Mouse (Mus musculus) lung, embryonic 16.5 days (tissue): ENCODE data around the gene Ptprj. TPM values are rescaled to one million over a fixed set of nuclear protein-coding genes. Genes with fewer than 3 reads are reported as not detected.

Experiments used
- ATAC-seq: fragments of 200-750 bp; cut with Nextera tagmentation; 2 replicates; pipeline ENCODE4 v1.8.0; 2017; ENCODE audit warnings: low read depth, mild to moderate bottlenecking, moderate library complexity
- H3K27ac ChIP-seq: fragments of 300-500 bp; sonication (generic); 2 replicates; pipeline ENCODE4 v1.5.1; 2014; ENCODE audit warnings: mild to moderate bottlenecking, control low read depth, low read length
- H3K27me3 ChIP-seq: fragments of 300-500 bp; sonication (generic); 2 replicates; pipeline ENCODE4 v1.6.1; 2014; ENCODE audit warnings: low read depth, low read length, mixed read lengths; ENCODE audit not compliant: control insufficient read depth, insufficient read depth
- H3K36me3 ChIP-seq: fragments of 300-500 bp; sonication (generic); 2 replicates; pipeline ENCODE4 v1.6.1; 2014; ENCODE audit warnings: low read length; ENCODE audit not compliant: control insufficient read depth, insufficient read depth
- H3K4me1 ChIP-seq: fragments of 300-500 bp; sonication (generic); replicated peaks from 2 replicates; pipeline ENCODE4 v1.6.1; 2014; ENCODE audit warnings: low read length, mixed read lengths; ENCODE audit not compliant: control insufficient read depth, insufficient read depth
- H3K4me2 ChIP-seq: fragments of 300-500 bp; sonication (generic); 2 replicates; pipeline ENCODE4 v1.6.1; 2014; ENCODE audit warnings: low read depth, low read length, control low read depth
- H3K4me3 ChIP-seq: fragments of 300-500 bp; sonication (generic); 2 replicates; pipeline ENCODE4 v1.5.1; 2014; ENCODE audit warnings: mild to moderate bottlenecking, low read length, control low read depth
- H3K9ac ChIP-seq: fragments of 300-500 bp; sonication (generic); 2 replicates; pipeline ENCODE4 v1.6.1; 2014; ENCODE audit warnings: low read length, control low read depth
- H3K9me3 ChIP-seq: fragments of 300-500 bp; sonication (generic); 2 replicates; pipeline ENCODE4 v1.6.1; 2016; ENCODE audit warnings: low read length; ENCODE audit not compliant: control insufficient read depth
- WGBS: fragments of 180-500 bp; shearing (Covaris S2); extraction: QIAGEN DNeasy Blood & Tissue Kit; methylation state at CpG from one replicate; pipeline ENCODE4 v1.1.7; 2014; 5-methylcytosine and 5-hydroxymethylcytosine counted together
- polyA plus RNA-seq: library from polyadenylated mRNA; unstranded; fragments of >200 nt; fragmentation: Nextera tagmentation; extraction: Ambion mirVana; gene quantifications from 2 replicates; pipeline ENCODE4 v1.2.1, GENCODE M21; 2015

Gene Ptprj
- polyA plus RNA-seq, 1 experiment from 2014 or later = 2.7 TPM

DNA sequence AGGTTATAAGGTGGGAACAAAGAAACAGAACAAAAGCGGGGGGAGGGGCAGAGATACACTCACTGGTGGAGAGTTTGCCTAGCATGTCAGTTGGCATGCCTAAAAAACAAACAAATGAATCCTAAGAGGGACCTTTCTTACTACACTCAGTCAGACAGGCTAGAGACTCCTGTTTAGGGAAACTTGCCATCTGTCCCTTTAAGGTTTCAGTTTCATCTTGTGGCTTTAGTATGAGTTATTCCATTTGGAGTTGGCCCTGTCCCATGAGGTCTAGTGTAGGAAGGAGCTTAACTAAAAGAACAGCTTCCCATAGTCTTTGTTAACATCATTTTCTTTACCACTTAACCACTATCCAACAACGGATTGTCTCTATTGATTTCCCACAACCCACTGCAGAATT lies 32.6 kb upstream of the Ptprj start:
- no peak overlapping the region for H3K4me2 ChIP-seq
- ATAC-seq = no peak
- no peaks in the 10 kb centered on the region for H3K4me1 ChIP-seq
- H3K27me3 ChIP-seq = no peaks in the 10 kb centered on the region
- 76% methylated on average over 2 of the region's 2 CpGs for WGBS
- no peak overlapping the region for H3K27ac ChIP-seq
- no peaks in the 10 kb centered on the region for H3K9me3 ChIP-seq
- H3K9ac ChIP-seq = no peak overlapping the region
- H3K4me3 ChIP-seq = no peak overlapping the region
- H3K36me3 ChIP-seq = no peaks in the 10 kb centered on the region

DNA sequence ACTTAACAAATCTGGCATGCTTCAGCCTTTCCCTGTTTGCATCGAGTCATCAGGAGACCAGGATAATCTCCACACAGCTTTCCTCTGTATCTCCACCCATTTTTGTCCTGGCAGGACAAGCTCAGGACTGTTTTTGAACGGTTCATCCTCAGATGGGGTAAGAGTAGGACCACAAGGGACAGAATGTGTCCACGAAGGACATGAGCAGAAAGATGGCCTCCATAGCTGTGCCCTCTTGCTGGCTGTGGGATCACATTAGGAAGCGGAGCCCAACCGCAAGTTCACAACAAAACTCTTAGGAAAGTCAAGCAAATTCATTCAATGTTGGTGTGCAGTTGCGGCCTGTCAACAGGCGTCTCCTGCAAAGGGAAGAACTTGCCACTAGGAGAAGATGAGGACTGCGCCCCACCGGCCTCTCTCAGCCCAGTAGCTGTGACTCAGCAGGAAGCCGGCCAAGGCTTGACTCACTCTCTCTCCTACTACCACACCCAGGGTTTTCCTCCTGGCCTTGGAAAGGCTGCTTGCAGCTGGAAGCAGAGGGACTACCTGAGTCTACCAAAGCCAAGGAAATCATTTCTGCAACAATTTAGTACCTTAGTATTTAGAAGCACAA lies 31.6 kb upstream of the Ptprj start:
- Histone ChIP-seq H3K4me1 (no peaks in the 10 kb centered on the region), H3K4me2 (no peak overlapping the region), H3K36me3 (no peaks in the 10 kb centered on the region), H3K27me3 (no peaks in the 10 kb centered on the region), H3K9me3 (no peaks in the 10 kb centered on the region), H3K4me3 (no peak overlapping the region), H3K9ac (no peak overlapping the region), H3K27ac (no peak overlapping the region)
- ATAC-seq = no peak
- WGBS = 75% methylated on average over 10 of the region's 10 CpGs

GRCm38 (mm10) chr2:90601056-90601455 lies 20.6 kb upstream of the Ptprj start:
- Histone ChIP-seq H3K36me3 (no peaks in the 10 kb centered on the region), H3K4me1 (no peaks in the 10 kb centered on the region), H3K27ac (no peak overlapping the region), H3K9me3 (no peaks in the 10 kb centered on the region), H3K4me2 (no peak overlapping the region), H3K4me3 (no peak overlapping the region), H3K9ac (no peak overlapping the region), H3K27me3 (no peaks in the 10 kb centered on the region)
- 89% methylated on average over 3 of the region's 3 CpGs for WGBS
- no peak for ATAC-seq

GRCm38 (mm10) chr2:90588141-90588540 lies 7.7 kb upstream of the Ptprj start:
- Histone ChIP-seq H3K4me3 (no peak overlapping the region), H3K36me3 (no peaks in the 10 kb centered on the region), H3K9me3 (no peaks in the 10 kb centered on the region), H3K9ac (no peak overlapping the region), H3K4me2 (no peak overlapping the region), H3K4me1 (no peaks in the 10 kb centered on the region; the same call in 1 of the 2 replicates), H3K27me3 (no peaks in the 10 kb centered on the region), H3K27ac (no peak overlapping the region)
- WGBS = 80% methylated on average over 1 of the region's 1 CpGs
- ATAC-seq = no peak

GRCm38 (mm10) chr2:90584506-90584905 lies 4.1 kb upstream of the Ptprj start:
- Histone ChIP-seq H3K4me1 (peaks cover 3% of the 10 kb centered on the region), H3K27me3 (no peaks in the 10 kb centered on the region), H3K4me2 (no peak overlapping the region), H3K9me3 (no peaks in the 10 kb centered on the region), H3K27ac (peak overlapping the region; percentile 47; the same call in 1 of the 2 replicates), H3K36me3 (no peaks in the 10 kb centered on the region), H3K9ac (no peak overlapping the region), H3K4me3 (no peak overlapping the region)
- 41% methylated on average over 4 of the region's 4 CpGs for whole genome bisulfite sequencing
- no peak for ATAC-seq

DNA sequence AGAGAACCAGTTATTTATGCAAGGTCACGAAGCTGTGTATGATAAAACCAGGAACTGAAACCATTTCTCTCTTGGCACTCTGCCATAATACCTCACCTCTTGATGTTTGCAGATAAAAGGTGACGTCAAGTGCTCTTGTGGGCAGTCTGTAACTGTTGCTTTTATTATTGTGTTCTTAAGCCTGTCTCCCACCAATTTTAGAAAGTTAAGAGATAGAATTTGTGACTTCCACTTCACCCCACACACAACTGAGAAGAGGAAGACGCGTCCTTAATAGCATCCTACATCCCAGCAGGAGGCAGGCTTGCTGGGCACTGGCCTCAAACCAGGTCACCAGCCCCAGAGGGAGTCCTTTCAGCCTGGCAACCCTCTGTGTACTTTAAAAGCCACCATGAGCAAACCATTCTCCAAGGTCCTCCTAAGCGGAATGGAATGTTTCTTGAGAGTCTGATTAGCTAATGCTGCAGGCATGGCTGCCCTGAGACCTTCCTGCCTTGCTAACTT lies 3.2 kb upstream of the Ptprj start:
- peak overlapping the region; percentile 47 for H3K27ac ChIP-seq
- H3K9me3 ChIP-seq = no peaks in the 10 kb centered on the region
- no peak overlapping the region for H3K9ac ChIP-seq
- 22% methylated on average over 5 of the region's 5 CpGs for WGBS
- H3K27me3 ChIP-seq = no peaks in the 10 kb centered on the region
- H3K36me3 ChIP-seq = no peaks in the 10 kb centered on the region
- H3K4me3 ChIP-seq = no peak overlapping the region
- peaks cover 8% of the 10 kb centered on the region for H3K4me1 ChIP-seq
- peak; percentile 19; the same call in 1 of the 2 replicates for ATAC-seq
- no peak overlapping the region for H3K4me2 ChIP-seq

- Histone ChIP-seq H3K36me3 (no peaks in the 10 kb centered on the region), H3K4me3 (no peak overlapping the region), H3K27me3 (no peaks in the 10 kb centered on the region), H3K4me2 (no peak overlapping the region), H3K4me1 (peaks cover 8% of the 10 kb centered on the region), H3K9me3 (no peaks in the 10 kb centered on the region), H3K9ac (no peak overlapping the region), H3K27ac (no peak overlapping the region)
- 52% methylated on average over 2 of the region's 2 CpGs for WGBS
- ATAC-seq = no peak
Measured at GRCm38 (mm10) chr2:90582814-90583213, 2.4 kb upstream of the Ptprj start.

- Histone ChIP-seq H3K4me3 (no peak overlapping the region), H3K4me1 (peaks cover 8% of the 10 kb centered on the region), H3K9me3 (no peaks in the 10 kb centered on the region), H3K27me3 (no peaks in the 10 kb centered on the region), H3K27ac (no peak overlapping the region), H3K9ac (no peak overlapping the region), H3K4me2 (no peak overlapping the region), H3K36me3 (no peaks in the 10 kb centered on the region)
- WGBS = 50% methylated on average over 4 of the region's 4 CpGs
- no peak for ATAC-seq
Measured at GRCm38 (mm10) chr2:90582311-90582710, 1.9 kb upstream of the Ptprj start.

DNA sequence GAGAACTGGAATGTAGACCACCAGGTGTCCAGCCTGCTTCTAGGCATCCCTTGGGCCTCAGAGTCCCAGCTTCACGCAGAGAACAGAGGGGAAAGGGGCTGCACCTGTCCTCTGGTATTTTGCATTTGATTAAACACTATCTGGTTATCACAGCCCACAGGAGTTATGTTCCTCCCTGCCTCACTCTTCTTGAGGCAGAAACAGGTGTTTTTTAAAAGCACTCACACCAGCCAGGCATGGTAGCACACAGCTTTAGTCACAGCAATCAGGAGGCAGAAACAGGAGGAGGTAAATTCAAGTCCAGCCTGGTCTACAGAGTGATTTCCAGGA lies 1.3 kb upstream of the Ptprj start:
- no peak for ATAC-seq
- Histone ChIP-seq H3K27ac (no peak overlapping the region), H3K4me1 (peaks cover 8% of the 10 kb centered on the region), H3K4me2 (no peak overlapping the region), H3K9me3 (no peaks in the 10 kb centered on the region), H3K9ac (no peak overlapping the region), H3K4me3 (no peak overlapping the region), H3K27me3 (no peaks in the 10 kb centered on the region), H3K36me3 (no peaks in the 10 kb centered on the region)
- 44% methylated on average over 1 of the region's 1 CpGs for WGBS
